Mouse (Mus musculus) cerebellum, adult 18-20 months (tissue): ENCODE measurements at regions not wholly inside any gene's neighbourhood (a gene's known extent, or its start where the extent isn't known, plus 50 kb on each side); places are given as distances from the start of the nearest gene placed in this dataset.

Experiments used
- DNase-seq, 2 experiments: peaks; one replicate each; pipeline ENCODE4 v3.0.0; 2021

DNA sequence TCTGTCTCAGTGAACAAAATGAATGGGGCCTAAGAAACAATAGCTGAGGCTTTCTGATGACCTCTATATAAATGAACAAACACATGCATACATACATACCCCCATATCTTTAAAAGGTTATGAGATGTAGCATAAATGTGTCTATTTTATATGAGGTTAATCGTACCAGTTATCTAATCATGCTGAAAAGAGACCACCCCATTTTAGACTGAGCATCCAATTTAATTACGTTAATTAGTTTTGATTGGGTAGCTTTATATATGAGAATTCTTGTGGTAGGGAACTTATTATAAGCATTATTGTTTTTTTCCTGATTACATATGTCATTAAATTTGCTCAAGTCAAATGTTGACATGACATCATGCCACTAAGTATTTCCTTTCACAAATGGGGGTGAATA lies 728.0 kb downstream of the Epha4 start:
- no peak for DNase-seq

- DNase-seq, result no peak
These were observed 721.5 kb downstream of the Epha4 start for GRCm38 (mm10) chr1:76793438-76793837.

DNA sequence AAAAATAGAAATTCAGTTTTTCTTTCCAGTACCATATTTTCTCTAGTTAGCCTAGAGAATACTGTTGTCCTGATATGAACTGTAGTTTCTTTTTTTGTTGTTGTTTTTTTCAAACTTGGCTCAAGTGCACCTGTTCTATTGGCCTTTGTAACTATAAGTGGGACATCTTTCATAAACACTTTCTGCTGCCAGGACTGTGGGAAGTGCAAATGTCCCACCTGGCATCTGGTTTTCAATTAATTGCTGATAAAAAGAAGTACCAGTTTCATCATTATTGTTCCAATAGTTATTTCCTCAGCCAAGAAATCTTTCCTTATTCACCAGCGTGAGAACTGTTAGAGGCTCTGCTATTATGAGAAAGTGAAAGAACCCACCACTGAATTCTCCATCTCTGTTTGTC lies 695.0 kb downstream of the Epha4 start:
- no peak for DNase-seq

GRCm38 (mm10) chr1:76821610-76822009 lies 693.3 kb downstream of the Epha4 start:
- no peak for DNase-seq

- DNase-seq, result no peak
These were observed 685.2 kb downstream of the Epha4 start for GRCm38 (mm10) chr1:76829690-76830089.

- DNase-seq, result no peak
These were observed 682.6 kb downstream of the Epha4 start for GRCm38 (mm10) chr1:76832311-76832710.

GRCm38 (mm10) chr1:76835028-76835683 lies 679.7 kb downstream of the Epha4 start:
- DNase-seq, result no peak

DNA sequence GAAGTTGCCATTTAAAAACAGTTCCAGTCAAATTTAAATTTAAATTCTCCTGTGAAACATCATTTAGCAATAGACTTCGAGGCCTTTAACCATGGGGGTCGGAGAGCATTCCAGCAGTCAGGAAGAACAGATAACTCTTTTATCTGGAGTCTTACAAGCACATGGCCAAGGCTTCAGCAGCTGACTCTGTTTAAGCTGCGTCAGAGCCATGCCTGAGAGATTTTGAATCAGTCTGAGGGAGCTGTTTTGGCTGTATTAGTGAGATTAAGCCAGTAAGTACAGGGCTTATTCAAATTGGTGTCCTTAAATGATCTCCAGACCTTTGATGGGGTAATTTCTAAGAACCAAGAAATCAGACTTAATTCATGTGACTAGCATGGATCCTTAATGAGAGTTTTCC lies 665.5 kb downstream of the Epha4 start:
- no peak for DNase-seq

GRCm38 (mm10) chr1:76866304-76866968 lies 648.5 kb downstream of the Epha4 start:
- peak; percentile 58 to 61 for DNase-seq

GRCm38 (mm10) chr1:76873207-76873606 lies 641.7 kb downstream of the Epha4 start:
- DNase-seq, result no peak

- no peak for DNase-seq
These were observed 634.6 kb downstream of the Epha4 start for GRCm38 (mm10) chr1:76880111-76880782.

DNA sequence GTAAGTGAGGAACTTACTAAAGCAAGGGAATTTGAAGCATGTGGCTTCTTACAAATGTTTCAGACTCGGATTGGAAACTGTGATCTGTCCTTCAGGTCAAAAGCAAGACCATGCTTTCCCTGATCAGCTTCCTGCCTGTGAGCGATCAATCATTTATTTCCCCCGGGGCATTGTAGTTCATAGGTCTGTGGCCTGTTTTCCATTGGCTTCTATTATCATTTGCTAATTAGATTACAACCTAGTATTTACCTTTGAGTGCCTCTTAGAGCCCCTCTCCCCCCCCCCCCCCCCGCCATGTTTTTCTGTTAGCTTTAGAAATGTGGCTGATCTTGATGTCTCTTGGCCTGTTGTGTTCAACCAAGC lies 634.1 kb downstream of the Epha4 start:
- DNase-seq, result no peak

GRCm38 (mm10) chr1:76896152-76896864 lies 618.6 kb downstream of the Epha4 start:
- DNase-seq, result no peak

- DNase-seq, result no peak
These were observed 617.5 kb downstream of the Epha4 start for GRCm38 (mm10) chr1:76897431-76897830.

- no peak for DNase-seq
These were observed 603.4 kb downstream of the Epha4 start for GRCm38 (mm10) chr1:76911472-76911871.

GRCm38 (mm10) chr1:76919541-76919940 lies 595.3 kb downstream of the Epha4 start:
- no peak for DNase-seq

GRCm38 (mm10) chr1:76920634-76921033 lies 594.3 kb downstream of the Epha4 start:
- no peak for DNase-seq

- DNase-seq, result no peak
These were observed 587.8 kb downstream of the Epha4 start for GRCm38 (mm10) chr1:76927041-76927440.

DNA sequence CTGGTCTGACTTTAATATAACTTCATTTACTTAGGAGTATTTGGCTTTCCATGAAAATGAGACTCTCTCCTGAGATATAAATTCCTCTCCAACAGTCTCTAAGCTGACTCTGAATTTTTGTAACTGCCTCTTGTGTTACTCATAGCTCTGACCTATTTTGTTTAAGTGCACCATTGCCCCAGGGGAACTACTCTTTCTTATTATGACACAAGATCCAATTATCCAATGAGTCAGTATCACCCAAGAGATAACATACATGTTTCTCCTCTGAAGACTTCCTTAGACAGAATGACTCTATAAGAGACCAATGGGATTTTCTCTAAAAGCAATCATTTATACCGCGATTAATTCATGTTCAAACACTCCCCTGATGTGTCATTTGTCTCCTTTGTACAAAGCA lies 586.9 kb downstream of the Epha4 start:
- no peak for DNase-seq

DNA sequence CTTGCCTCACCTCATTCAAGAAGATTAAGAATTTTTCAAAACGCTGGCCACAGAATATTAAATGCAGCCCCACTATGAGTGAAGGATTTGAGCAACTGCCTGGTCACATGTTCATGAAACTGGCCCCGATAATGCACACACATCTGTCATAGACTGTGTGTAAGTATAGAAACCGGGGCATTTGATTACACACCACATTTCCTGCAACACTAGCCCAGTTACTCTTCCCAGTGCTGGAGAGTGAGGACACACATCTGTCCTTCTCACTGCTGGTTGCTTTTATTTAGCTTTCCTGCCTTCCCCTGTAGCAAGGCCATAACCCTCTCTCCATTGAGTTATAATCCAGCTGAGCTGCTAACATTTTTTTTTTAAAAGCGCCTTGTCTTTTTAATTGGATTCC lies 581.4 kb downstream of the Epha4 start:
- no peak for DNase-seq

GRCm38 (mm10) chr1:76942730-76943129 lies 572.2 kb downstream of the Epha4 start:
- DNase-seq, result peak in 1 of 2 experiments; percentile 11

GRCm38 (mm10) chr1:76944046-76944445 lies 570.8 kb downstream of the Epha4 start:
- DNase-seq, result no peak

DNA sequence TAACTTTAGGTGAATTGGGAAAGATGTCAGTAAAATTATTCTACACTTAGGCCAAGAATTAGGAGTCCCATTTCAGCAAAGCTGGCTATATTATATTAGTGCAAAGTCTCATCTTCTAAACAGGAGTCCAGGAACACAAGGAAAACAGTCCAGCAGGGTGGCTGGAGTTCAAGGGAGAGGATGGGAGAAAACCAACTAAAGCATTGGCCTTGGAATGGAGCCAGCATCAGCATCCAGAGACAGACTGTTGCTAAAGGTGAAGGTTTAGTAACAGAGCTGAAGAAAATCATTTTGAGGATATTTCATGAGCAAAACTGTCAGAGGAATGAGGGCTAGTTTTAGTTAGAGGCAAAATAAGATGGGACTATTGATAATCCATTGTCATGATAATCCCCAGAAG lies 559.9 kb downstream of the Epha4 start:
- DNase-seq, result no peak

DNA sequence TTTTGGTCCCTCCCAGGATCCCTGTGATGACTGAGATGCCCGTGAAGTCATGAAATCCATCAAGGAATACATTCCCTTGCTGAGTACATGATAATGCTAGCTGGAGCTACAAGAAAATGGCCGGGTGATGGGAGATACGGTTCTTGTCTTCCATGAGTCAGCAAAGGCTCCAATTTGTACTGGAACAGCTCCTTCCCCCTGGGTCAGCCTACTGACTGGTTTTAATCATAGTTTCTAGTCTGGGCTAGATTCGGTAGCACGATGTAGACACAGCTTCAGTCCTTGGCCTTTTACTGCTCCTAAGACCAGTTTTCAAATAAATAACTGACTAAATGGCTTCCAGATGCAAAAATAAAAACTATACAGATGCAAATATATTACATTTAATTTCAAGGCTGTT lies 557.5 kb downstream of the Epha4 start:
- DNase-seq, result no peak
